Mouse (Mus musculus): Measurements from ENCODE around the gene Fggy. TPM values are rescaled to one million over a fixed set of nuclear protein-coding genes. Genes with fewer than 3 reads are reported as not detected.

Fggy gene
- polyA plus RNA-seq, 1 experiment from 2014 or later = 8.2 TPM

- no peak for DNase-seq (ENCODE audit: low spot score, missing footprints)
- H3K4me3 ChIP-seq (ENCODE audit: low read depth, low read length) = no peak overlapping the region
- H3K9ac ChIP-seq (ENCODE audit: low read length) = no peak overlapping the region
- no peak overlapping the region for H3K27ac ChIP-seq (ENCODE audit: low read depth, low read length)
- no peak overlapping the region for H3K4me2 ChIP-seq
- no peaks in the 10 kb centered on the region for H3K9me3 ChIP-seq (ENCODE audit: control insufficient read depth, low read length)
- WGBS = 88% methylated on average over 3 of the region's 3 CpGs
- H3K4me1 ChIP-seq (ENCODE audit: control insufficient read depth, insufficient read depth, low read length) = peaks cover 6% of the 10 kb centered on the region
- no peaks in the 10 kb centered on the region for H3K36me3 ChIP-seq (ENCODE audit: control insufficient read depth, insufficient read depth, low read length)
- H3K27me3 ChIP-seq (ENCODE audit: control insufficient read depth, insufficient read depth, low read length) = no peaks in the 10 kb centered on the region
- no peak for ATAC-seq (ENCODE audit: low FRiP score)
Observed at GRCm38 (mm10) chr4:95648801-95649551, 91.7 kb downstream of the Fggy start.

- no peak for ATAC-seq (ENCODE audit: low FRiP score)
- whole genome bisulfite sequencing = 91% methylated on average over 3 of the region's 3 CpGs
- no peak overlapping the region for H3K4me3 ChIP-seq (ENCODE audit: low read depth, low read length)
- no peak overlapping the region for H3K27ac ChIP-seq (ENCODE audit: low read depth, low read length)
- H3K36me3 ChIP-seq (ENCODE audit: control insufficient read depth, insufficient read depth, low read length) = no peaks in the 10 kb centered on the region
- DNase-seq (ENCODE audit: low spot score, missing footprints) = no peak
- H3K9me3 ChIP-seq (ENCODE audit: control insufficient read depth, low read length) = no peaks in the 10 kb centered on the region
- H3K4me2 ChIP-seq = no peak overlapping the region
- H3K27me3 ChIP-seq (ENCODE audit: control insufficient read depth, insufficient read depth, low read length) = no peaks in the 10 kb centered on the region
- H3K9ac ChIP-seq (ENCODE audit: low read length) = no peak overlapping the region
- peaks cover 5% of the 10 kb centered on the region for H3K4me1 ChIP-seq (ENCODE audit: control insufficient read depth, insufficient read depth, low read length)
Observed at GRCm38 (mm10) chr4:95649552-95649905, 92.2 kb downstream of the Fggy start.

- Histone ChIP-seq H3K4me3 (ENCODE audit: low read depth, low read length) (no peak overlapping the region), H3K27ac (ENCODE audit: low read depth, low read length) (no peak overlapping the region), H3K9me3 (ENCODE audit: control insufficient read depth, low read length) (no peaks in the 10 kb centered on the region), H3K4me2 (no peak overlapping the region), H3K4me1 (ENCODE audit: control insufficient read depth, insufficient read depth, low read length) (peaks cover 5% of the 10 kb centered on the region), H3K9ac (ENCODE audit: low read length) (no peak overlapping the region), H3K36me3 (ENCODE audit: control insufficient read depth, insufficient read depth, low read length) (no peaks in the 10 kb centered on the region), H3K27me3 (ENCODE audit: control insufficient read depth, insufficient read depth, low read length) (no peaks in the 10 kb centered on the region)
- no peak for ATAC-seq (ENCODE audit: low FRiP score)
- 87% methylated on average over 6 of the region's 6 CpGs for WGBS
- DNase-seq (ENCODE audit: low spot score, missing footprints) = no peak
Observed at GRCm38 (mm10) chr4:95649980-95650379, 92.7 kb downstream of the Fggy start.

GRCm38 (mm10) chr4:95652044-95652443 is 94.7 kb downstream of the Fggy start:
- peaks cover 5% of the 10 kb centered on the region for H3K4me1 ChIP-seq (ENCODE audit: control insufficient read depth, insufficient read depth, low read length)
- no peaks in the 10 kb centered on the region for H3K9me3 ChIP-seq (ENCODE audit: control insufficient read depth, low read length)
- 61% methylated on average over 6 of the region's 6 CpGs for WGBS
- no peak overlapping the region for H3K9ac ChIP-seq (ENCODE audit: low read length)
- no peak overlapping the region for H3K27ac ChIP-seq (ENCODE audit: low read depth, low read length)
- no peak for DNase-seq (ENCODE audit: low spot score, missing footprints)
- no peaks in the 10 kb centered on the region for H3K36me3 ChIP-seq (ENCODE audit: control insufficient read depth, insufficient read depth, low read length)
- no peak overlapping the region for H3K4me2 ChIP-seq
- ATAC-seq (ENCODE audit: low FRiP score) = no peak
- H3K4me3 ChIP-seq (ENCODE audit: low read depth, low read length) = no peak overlapping the region
- no peaks in the 10 kb centered on the region for H3K27me3 ChIP-seq (ENCODE audit: control insufficient read depth, insufficient read depth, low read length)

- WGBS = 35% methylated on average over 3 of the region's 4 CpGs
- DNase-seq (ENCODE audit: low spot score, missing footprints) = no peak
- Histone ChIP-seq H3K4me2 (no peak overlapping the region), H3K27ac (ENCODE audit: low read depth, low read length) (no peak overlapping the region), H3K4me1 (ENCODE audit: control insufficient read depth, insufficient read depth, low read length) (peaks cover 5% of the 10 kb centered on the region), H3K4me3 (ENCODE audit: low read depth, low read length) (no peak overlapping the region), H3K27me3 (ENCODE audit: control insufficient read depth, insufficient read depth, low read length) (no peaks in the 10 kb centered on the region), H3K9me3 (ENCODE audit: control insufficient read depth, low read length) (no peaks in the 10 kb centered on the region), H3K9ac (ENCODE audit: low read length) (no peak overlapping the region), H3K36me3 (ENCODE audit: control insufficient read depth, insufficient read depth, low read length) (no peaks in the 10 kb centered on the region)
- no peak for ATAC-seq (ENCODE audit: low FRiP score)
Observed at GRCm38 (mm10) chr4:95653296-95653912, 96.1 kb downstream of the Fggy start.

GRCm38 (mm10) chr4:95653913-95654301 is 96.6 kb downstream of the Fggy start:
- Histone ChIP-seq H3K4me2 (no peak overlapping the region), H3K4me1 (ENCODE audit: control insufficient read depth, insufficient read depth, low read length) (peaks cover 5% of the 10 kb centered on the region), H3K4me3 (ENCODE audit: low read depth, low read length) (no peak overlapping the region), H3K36me3 (ENCODE audit: control insufficient read depth, insufficient read depth, low read length) (no peaks in the 10 kb centered on the region), H3K27me3 (ENCODE audit: control insufficient read depth, insufficient read depth, low read length) (no peaks in the 10 kb centered on the region), H3K9me3 (ENCODE audit: control insufficient read depth, low read length) (no peaks in the 10 kb centered on the region), H3K27ac (ENCODE audit: low read depth, low read length) (no peak overlapping the region), H3K9ac (ENCODE audit: low read length) (no peak overlapping the region)
- ATAC-seq (ENCODE audit: low FRiP score) (no peak), DNase-seq (ENCODE audit: low spot score, missing footprints) (no peak)
- WGBS = 64% methylated on average over 4 of the region's 4 CpGs

GRCm38 (mm10) chr4:95659024-95659423 is 101.7 kb downstream of the Fggy start:
- Histone ChIP-seq H3K9me3 (ENCODE audit: control insufficient read depth, low read length) (no peaks in the 10 kb centered on the region), H3K9ac (ENCODE audit: low read length) (no peak overlapping the region)
- 18% methylated on average over 3 of the region's 3 CpGs for WGBS

GRCm38 (mm10) chr4:95663596-95663995 is 106.3 kb downstream of the Fggy start:
- H3K4me1 ChIP-seq (ENCODE audit: control insufficient read depth, insufficient read depth, low read length) = 0 out of 2 replicates have a peak, but pooled peaks cover 3% of the 10 kb centered on the region
- no peaks in the 10 kb centered on the region for H3K36me3 ChIP-seq (ENCODE audit: control insufficient read depth, insufficient read depth, low read length)
- DNase-seq (ENCODE audit: low spot score, missing footprints) = no peak
- H3K9me3 ChIP-seq (ENCODE audit: control insufficient read depth, low read length) = no peaks in the 10 kb centered on the region
- no peak overlapping the region for H3K27ac ChIP-seq (ENCODE audit: low read depth, low read length)
- H3K27me3 ChIP-seq (ENCODE audit: control insufficient read depth, insufficient read depth, low read length) = no peaks in the 10 kb centered on the region
- no peak overlapping the region for H3K9ac ChIP-seq (ENCODE audit: low read length)
- H3K4me2 ChIP-seq = no peak overlapping the region
- H3K4me3 ChIP-seq (ENCODE audit: low read depth, low read length) = no peak overlapping the region
- WGBS = 90% methylated on average over 4 of the region's 4 CpGs
- no peak for ATAC-seq (ENCODE audit: low FRiP score)

More at GRCm38 (mm10) chr4:95659024-95659423, 101.7 kb downstream of the Fggy start:
- no peak for ATAC-seq (ENCODE audit: low FRiP score)
- no peak overlapping the region for H3K27ac ChIP-seq (ENCODE audit: low read depth, low read length)
- no peak for DNase-seq (ENCODE audit: low spot score, missing footprints)
- no peak overlapping the region for H3K4me2 ChIP-seq
- H3K27me3 ChIP-seq (ENCODE audit: control insufficient read depth, insufficient read depth, low read length) = no peaks in the 10 kb centered on the region
- 0 out of 2 replicates have a peak, but pooled peaks cover 3% of the 10 kb centered on the region for H3K4me1 ChIP-seq (ENCODE audit: control insufficient read depth, insufficient read depth, low read length)
- no peak overlapping the region for H3K4me3 ChIP-seq (ENCODE audit: low read depth, low read length)
- H3K36me3 ChIP-seq (ENCODE audit: control insufficient read depth, insufficient read depth, low read length) = no peaks in the 10 kb centered on the region

- no peak overlapping the region for H3K4me2 ChIP-seq
- no peak overlapping the region for H3K27ac ChIP-seq (ENCODE audit: low read depth, low read length)
Observed at GRCm38 (mm10) chr4:95664327-95664726, 107.0 kb downstream of the Fggy start.

More at GRCm38 (mm10) chr4:95664327-95664726, 107.0 kb downstream of the Fggy start:
- no peaks in the 10 kb centered on the region for H3K36me3 ChIP-seq (ENCODE audit: control insufficient read depth, insufficient read depth, low read length)
- 55% methylated on average over 3 of the region's 3 CpGs for WGBS
- no peak for DNase-seq (ENCODE audit: low spot score, missing footprints)
- no peak overlapping the region for H3K9ac ChIP-seq (ENCODE audit: low read length)
- H3K9me3 ChIP-seq (ENCODE audit: control insufficient read depth, low read length) = no peaks in the 10 kb centered on the region
- H3K27me3 ChIP-seq (ENCODE audit: control insufficient read depth, insufficient read depth, low read length) = no peaks in the 10 kb centered on the region
- H3K4me3 ChIP-seq (ENCODE audit: low read depth, low read length) = no peak overlapping the region
- H3K4me1 ChIP-seq (ENCODE audit: control insufficient read depth, insufficient read depth, low read length) = no peaks in the 10 kb centered on the region
- ATAC-seq (ENCODE audit: low FRiP score) = peak; percentile 38; the same call in 1 of the 2 replicates
